Mouse (Mus musculus): ENCODE measurements at regions not wholly inside any gene's neighbourhood (a gene's known extent, or its start where the extent isn't known, plus 50 kb on each side); places are given as distances from the start of the nearest gene placed in this dataset.

- no peak for DNase-seq (ENCODE audit: low spot score in 2 of 2)
Observed at GRCm38 (mm10) chr3:104343096-104343495, 122.9 kb upstream of the Magi3 start.

GRCm38 (mm10) chr3:104342220-104342619 is 122.0 kb upstream of the Magi3 start:
- DNase-seq (ENCODE audit: low spot score in 2 of 2), result peak in 1 of 2 experiments; percentile 25

- no peak for DNase-seq (ENCODE audit: low spot score in 2 of 2)
Observed at GRCm38 (mm10) chr3:104340331-104340730, 120.2 kb upstream of the Magi3 start.

GRCm38 (mm10) chr3:104336867-104337266 is 116.7 kb upstream of the Magi3 start:
- DNase-seq (ENCODE audit: low spot score in 2 of 2), result no peak

- no peak for DNase-seq (ENCODE audit: low spot score in 2 of 2)
Observed at GRCm38 (mm10) chr3:104336308-104336707, 116.1 kb upstream of the Magi3 start.

- DNase-seq (ENCODE audit: low spot score in 2 of 2), result no peak
Observed at GRCm38 (mm10) chr3:104334760-104335159, 114.6 kb upstream of the Magi3 start.

- DNase-seq (ENCODE audit: low spot score in 2 of 2), result no peak
Observed at GRCm38 (mm10) chr3:104333345-104333744, 113.2 kb upstream of the Magi3 start.

GRCm38 (mm10) chr3:104330646-104331045 is 110.5 kb upstream of the Magi3 start:
- no peak for DNase-seq (ENCODE audit: low spot score in 2 of 2)

- DNase-seq (ENCODE audit: low spot score in 2 of 2), result no peak
Observed at GRCm38 (mm10) chr3:104327829-104328228, 107.7 kb upstream of the Magi3 start.

GRCm38 (mm10) chr3:104327034-104327729 is 107.0 kb upstream of the Magi3 start:
- DNase-seq (ENCODE audit: low spot score in 2 of 2), result no peak

GRCm38 (mm10) chr3:104322591-104322990 is 102.4 kb upstream of the Magi3 start:
- no peak for DNase-seq (ENCODE audit: low spot score in 2 of 2)

GRCm38 (mm10) chr3:104320404-104320803 is 100.2 kb upstream of the Magi3 start:
- no peak for DNase-seq (ENCODE audit: low spot score in 2 of 2)

- no peak for DNase-seq (ENCODE audit: low spot score in 2 of 2)
Observed at GRCm38 (mm10) chr3:104319377-104319776, 99.2 kb upstream of the Magi3 start.

- DNase-seq (ENCODE audit: low spot score in 2 of 2), result peak in 1 of 2 experiments; percentile 52
Observed at GRCm38 (mm10) chr3:104318911-104319310, 98.7 kb upstream of the Magi3 start.

GRCm38 (mm10) chr3:104317528-104317927 is 97.4 kb upstream of the Magi3 start:
- DNase-seq (ENCODE audit: low spot score in 2 of 2), result no peak

GRCm38 (mm10) chr3:104313063-104313462 is 92.9 kb upstream of the Magi3 start:
- DNase-seq (ENCODE audit: low spot score in 2 of 2), result no peak

- peak in 1 of 2 experiments; percentile 16 for DNase-seq (ENCODE audit: low spot score in 2 of 2)
Observed at GRCm38 (mm10) chr3:104306961-104307360, 86.8 kb upstream of the Magi3 start.

GRCm38 (mm10) chr3:104305904-104306563 is 85.9 kb upstream of the Magi3 start:
- DNase-seq (ENCODE audit: low spot score in 2 of 2), result no peak

- no peak for DNase-seq (ENCODE audit: low spot score in 2 of 2)
Observed at GRCm38 (mm10) chr3:104303577-104303976, 83.4 kb upstream of the Magi3 start.

GRCm38 (mm10) chr3:104300201-104300600 is 80.0 kb upstream of the Magi3 start:
- no peak for DNase-seq (ENCODE audit: low spot score in 2 of 2)

GRCm38 (mm10) chr3:104298878-104299277 is 78.7 kb upstream of the Magi3 start:
- DNase-seq (ENCODE audit: low spot score in 2 of 2), result no peak

GRCm38 (mm10) chr3:104298409-104298808 is 78.2 kb upstream of the Magi3 start:
- DNase-seq (ENCODE audit: low spot score in 2 of 2), result no peak

- DNase-seq (ENCODE audit: low spot score in 2 of 2), result no peak
Observed at GRCm38 (mm10) chr3:104297112-104297511, 76.9 kb upstream of the Magi3 start.
